Mouse (Mus musculus) forebrain, postnatal 0 days (tissue): ENCODE measurements around the gene Sgpl1. TPM values are rescaled to one million over a fixed set of nuclear protein-coding genes. Genes with fewer than 3 reads are reported as not detected.

Source experiments
- ATAC-seq: fragments of 200-750 bp; cut with Nextera tagmentation; 2 replicates; pipeline ENCODE4 v1.8.0; 2017; ENCODE audit warnings: mild to moderate bottlenecking, moderate library complexity
- DNase-seq: peaks from one replicate; pipeline ENCODE4 v3.0.0-alpha.2; 2015
- H3K27ac ChIP-seq: fragments of 300-500 bp; sonication (generic); 2 replicates; pipeline ENCODE4 v1.5.1; 2014; ENCODE audit warnings: low read depth, mild to moderate bottlenecking, antibody characterized with exemption, low read length, moderate library complexity, mixed read lengths
- H3K27me3 ChIP-seq: fragments of 300-500 bp; sonication (generic); 2 replicates; pipeline ENCODE4 v1.6.1; 2014; ENCODE audit warnings: mild to moderate bottlenecking, low read length, mixed read lengths; ENCODE audit not compliant: insufficient read depth
- H3K36me3 ChIP-seq: fragments of 300-500 bp; sonication (generic); 2 replicates; pipeline ENCODE4 v1.6.1; 2014; ENCODE audit warnings: mild to moderate bottlenecking, moderate library complexity; ENCODE audit not compliant: insufficient read depth
- H3K4me1 ChIP-seq: fragments of 300-500 bp; sonication (generic); 2 replicates; pipeline ENCODE4 v1.6.1; 2014; ENCODE audit warnings: antibody characterized with exemption; ENCODE audit not compliant: insufficient read depth
- H3K4me2 ChIP-seq: fragments of 300-500 bp; sonication (generic); 2 replicates; pipeline ENCODE4 v1.6.1; 2014; ENCODE audit warnings: low read depth, mild to moderate bottlenecking, moderate library complexity
- H3K4me3 ChIP-seq: fragments of 300-500 bp; sonication (generic); 2 replicates; pipeline ENCODE4 v1.5.1; 2014; ENCODE audit warnings: low read depth, low read length, mixed read lengths
- H3K9ac ChIP-seq: fragments of 300-500 bp; sonication (generic); 2 replicates; pipeline ENCODE4 v1.6.1; 2014; ENCODE audit warnings: mild to moderate bottlenecking
- H3K9me3 ChIP-seq: fragments of 300-500 bp; sonication (generic); 2 replicates; pipeline ENCODE4 v1.6.1; 2016; ENCODE audit warnings: low read length
- CTCF ChIP-seq: sonication (generic); IDR thresholded peaks from 2 replicates; pipeline ENCODE4 v1.5.1; 2016; ENCODE audit warnings: antibody characterized with exemption, control low read depth, low read depth
- WGBS: fragments of 180-500 bp; shearing (Covaris S2); extraction: QIAGEN DNeasy Blood & Tissue Kit; methylation state at CpG from one replicate; pipeline ENCODE4 v1.1.7; 2014; 5-methylcytosine and 5-hydroxymethylcytosine counted together
- polyA plus RNA-seq: library from polyadenylated mRNA; unstranded; fragments of >200 nt; fragmentation: Nextera tagmentation; extraction: Ambion mirVana; gene quantifications from 2 replicates; pipeline ENCODE4 v1.2.1, GENCODE M21; 2015
- total RNA-seq: library from RNA; depleted of rRNA; stranded (reverse); fragments of >200 nt; gene quantifications from 2 replicates; pipeline ENCODE4 v1.2.3, GENCODE M21; 2014

Gene Sgpl1
- total and polyA plus RNA-seq, 2 experiments from 2014 or later = 31.9 to 50.6 TPM

DNA sequence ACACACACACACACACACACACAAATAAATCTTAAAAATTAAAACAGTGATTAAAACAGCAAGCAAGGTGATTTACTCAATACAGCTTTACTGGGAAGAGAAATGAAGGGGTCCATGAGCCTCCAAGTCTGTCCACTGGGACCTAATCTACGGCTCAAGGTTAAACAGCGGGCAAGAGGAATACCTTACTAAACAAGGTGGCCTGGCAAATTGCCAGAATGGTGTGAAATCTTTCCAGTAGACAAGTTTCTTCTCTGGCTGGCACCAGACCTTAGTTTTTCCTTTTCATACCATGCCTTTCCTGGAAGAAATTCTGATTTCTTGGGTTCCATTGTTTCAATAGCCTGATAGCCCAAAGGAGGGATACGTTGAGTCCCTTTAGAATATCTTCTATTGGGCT is 59.0 kb downstream of the Sgpl1 start:
- ATAC-seq (no peak), DNase-seq (no peak)
- Histone ChIP-seq H3K4me2 (no peak overlapping the region), H3K27ac (no peak overlapping the region), H3K9ac (no peak overlapping the region), H3K4me1 (peaks cover 4% of the 10 kb centered on the region; the same call in 1 of the 2 replicates), H3K36me3 (no peaks in the 10 kb centered on the region), H3K4me3 (no peak overlapping the region), H3K9me3 (no peaks in the 10 kb centered on the region), H3K27me3 (no peaks in the 10 kb centered on the region)
- 93% methylated on average over 3 of the region's 3 CpGs for WGBS
- no peak for TF ChIP-seq CTCF

DNA sequence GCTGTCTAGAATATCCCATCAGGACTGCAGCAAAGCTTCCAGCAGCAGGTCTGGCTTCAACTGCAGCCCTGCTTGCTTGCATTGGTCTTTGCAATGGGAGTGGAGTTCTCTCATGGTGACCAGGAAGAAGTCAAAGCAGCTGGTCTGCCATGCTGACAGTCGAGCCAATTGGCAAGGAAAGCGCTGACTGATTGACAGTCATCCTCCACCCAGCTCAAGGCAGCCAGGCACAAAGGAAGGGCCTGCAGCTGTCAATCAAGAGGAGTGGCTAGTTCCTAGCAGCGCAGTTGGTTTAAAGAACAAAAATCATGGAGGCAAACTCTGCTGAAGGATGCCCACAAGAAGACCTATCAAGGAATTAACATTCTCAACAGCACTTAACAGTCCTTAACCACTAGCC is 61.0 kb downstream of the Sgpl1 start:
- Histone ChIP-seq H3K9ac (no peak overlapping the region), H3K36me3 (no peaks in the 10 kb centered on the region), H3K4me2 (no peak overlapping the region), H3K27ac (no peak overlapping the region), H3K4me1 (peaks cover 4% of the 10 kb centered on the region; the same call in 1 of the 2 replicates), H3K4me3 (no peak overlapping the region), H3K27me3 (no peaks in the 10 kb centered on the region), H3K9me3 (no peaks in the 10 kb centered on the region)
- WGBS = 26% methylated on average over 3 of the region's 3 CpGs
- ATAC-seq (peak; percentile 88), DNase-seq (peak; percentile 71)
- no peak for TF ChIP-seq CTCF

DNA sequence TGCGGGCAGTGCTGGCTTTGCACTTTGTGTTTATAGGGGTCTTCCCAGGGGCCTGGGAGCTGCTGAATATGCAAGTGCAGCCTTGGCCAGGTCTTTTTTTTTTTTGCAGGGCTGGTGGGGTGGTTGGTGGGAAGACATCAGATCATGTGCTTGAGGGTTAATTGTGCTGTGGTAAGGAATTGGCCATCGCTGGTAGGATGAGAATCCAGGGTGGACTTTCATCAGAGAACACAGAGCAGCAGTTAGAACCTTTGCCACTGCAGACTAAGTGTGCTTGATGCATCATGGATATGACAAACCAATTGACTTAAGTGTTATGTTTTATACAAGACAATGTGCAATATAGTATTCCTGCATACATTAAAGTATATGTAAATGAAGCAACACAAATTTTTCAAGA is 62.1 kb downstream of the Sgpl1 start:
- peaks cover 4% of the 10 kb centered on the region; the same call in 1 of the 2 replicates for H3K4me1 ChIP-seq
- ATAC-seq = no peak
- no peaks in the 10 kb centered on the region for H3K27me3 ChIP-seq
- no peaks in the 10 kb centered on the region for H3K9me3 ChIP-seq
- H3K4me2 ChIP-seq = no peak overlapping the region
- 91% methylated on average over 2 of the region's 2 CpGs for WGBS
- no peaks in the 10 kb centered on the region for H3K36me3 ChIP-seq
- H3K27ac ChIP-seq = no peak overlapping the region
- no peak overlapping the region for H3K4me3 ChIP-seq
- no peak overlapping the region for H3K9ac ChIP-seq
- no peak for DNase-seq
- TF ChIP-seq CTCF = no peak

GRCm38 (mm10) chr10:61080931-61081255 is 66.6 kb downstream of the Sgpl1 start:
- Histone ChIP-seq H3K4me2 (no peak overlapping the region), H3K27ac (0 out of 2 replicates have a peak overlapping the region, but pooled peaks have one; percentile 29), H3K4me1 (no peaks in the 10 kb centered on the region), H3K4me3 (no peak overlapping the region), H3K27me3 (no peaks in the 10 kb centered on the region), H3K9ac (no peak overlapping the region), H3K36me3 (no peaks in the 10 kb centered on the region), H3K9me3 (no peaks in the 10 kb centered on the region)
- ATAC-seq (no peak), DNase-seq (no peak)
- WGBS = 90% methylated on average over 11 of the region's 11 CpGs
- TF ChIP-seq CTCF = no peak

DNA sequence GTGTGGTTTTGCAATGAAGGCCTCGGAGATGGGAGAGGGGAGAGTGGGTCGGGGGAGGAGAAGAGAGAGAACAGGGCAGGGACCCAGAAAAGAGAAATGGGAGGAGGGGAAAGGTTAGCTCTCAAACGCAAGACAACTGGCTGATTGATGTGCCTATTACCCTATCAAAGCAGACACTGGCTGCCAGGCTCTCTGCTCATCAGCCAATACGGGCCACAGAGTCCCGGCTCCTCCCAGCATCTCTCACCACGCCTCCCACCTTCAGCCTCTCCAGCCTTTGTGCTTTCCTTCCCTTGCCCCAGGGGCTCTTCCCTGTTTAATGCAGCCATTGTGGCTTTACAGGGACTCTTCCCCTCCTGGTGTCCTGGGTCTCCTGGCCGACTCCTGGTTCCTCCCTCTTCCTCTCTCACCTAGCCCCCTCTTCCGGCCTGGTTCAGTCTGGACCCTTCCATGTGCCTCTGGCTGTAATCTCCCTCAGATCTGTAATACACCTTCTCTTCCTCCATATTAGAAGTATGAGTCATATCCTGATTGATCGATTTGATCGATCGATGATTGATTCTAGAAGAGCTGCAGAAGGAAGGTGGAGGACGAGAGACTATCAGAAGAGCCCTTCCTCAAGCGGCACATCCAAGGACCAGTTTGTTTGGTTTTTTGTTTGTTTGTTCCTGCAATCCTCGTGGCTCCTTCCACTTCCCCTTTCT is 67.1 kb downstream of the Sgpl1 start:
- no peaks in the 10 kb centered on the region for H3K36me3 ChIP-seq
- H3K4me1 ChIP-seq = no peaks in the 10 kb centered on the region
- no peak for TF ChIP-seq CTCF
- H3K4me2 ChIP-seq = peak overlapping the region; percentile 30
- H3K9me3 ChIP-seq = no peaks in the 10 kb centered on the region
- H3K27me3 ChIP-seq = no peaks in the 10 kb centered on the region
- WGBS = 42% methylated on average over 14 of the region's 14 CpGs
- ATAC-seq = peak; percentile 99
- H3K9ac ChIP-seq = no peak overlapping the region
- 0 out of 2 replicates have a peak overlapping the region, but pooled peaks have one; percentile 29 for H3K27ac ChIP-seq
- H3K4me3 ChIP-seq = no peak overlapping the region
- peak; percentile 82 for DNase-seq

GRCm38 (mm10) chr10:61075607-61076006 is 71.9 kb downstream of the Sgpl1 start:
- TF ChIP-seq CTCF = no peak
- H3K9me3 ChIP-seq = no peaks in the 10 kb centered on the region
- H3K27ac ChIP-seq = no peak overlapping the region

GRCm38 (mm10) chr10:61074643-61075042 is 72.9 kb downstream of the Sgpl1 start:
- no peak overlapping the region for H3K4me3 ChIP-seq
- no peaks in the 10 kb centered on the region for H3K27me3 ChIP-seq
- TF ChIP-seq CTCF = no peak
- no peak for DNase-seq
- no peak overlapping the region for H3K9ac ChIP-seq
- WGBS = 5% methylated on average over 1 of the region's 1 CpGs
- H3K9me3 ChIP-seq = no peaks in the 10 kb centered on the region
- no peak for ATAC-seq
- H3K27ac ChIP-seq = no peak overlapping the region
- H3K36me3 ChIP-seq = no peaks in the 10 kb centered on the region
- H3K4me2 ChIP-seq = no peak overlapping the region
- no peaks in the 10 kb centered on the region for H3K4me1 ChIP-seq

More at GRCm38 (mm10) chr10:61075607-61076006, 71.9 kb downstream of the Sgpl1 start:
- H3K4me1 ChIP-seq = no peaks in the 10 kb centered on the region
- DNase-seq (no peak), ATAC-seq (no peak)
- H3K27me3 ChIP-seq = no peaks in the 10 kb centered on the region
- no peaks in the 10 kb centered on the region for H3K36me3 ChIP-seq
- H3K9ac ChIP-seq = no peak overlapping the region
- H3K4me3 ChIP-seq = no peak overlapping the region
- no peak overlapping the region for H3K4me2 ChIP-seq
- 95% methylated on average over 3 of the region's 3 CpGs for WGBS
